Mouse (Mus musculus): ENCODE measurements around the gene Tex37.

Tex37 gene

GRCm38 (mm10) chr6:70918827-70919226, at the start of gene Tex37:
Tex37 (minus strand) TSS chr6:70918927.
- no peak for DNase-seq (ENCODE audit: extremely low read depth, low read depth)

GRCm38 (mm10) chr6:70968291-70968690, 49.6 kb upstream of the Tex37 start:
- no peak for DNase-seq (ENCODE audit: extremely low read depth, low read depth)

- no peak for DNase-seq (ENCODE audit: extremely low read depth, low read depth)
Measured at GRCm38 (mm10) chr6:70967422-70967821, 48.7 kb upstream of the Tex37 start.

- DNase-seq (ENCODE audit: extremely low read depth, low read depth), result no peak
Measured at GRCm38 (mm10) chr6:70965694-70966093, 47.0 kb upstream of the Tex37 start.

- DNase-seq (ENCODE audit: extremely low read depth, low read depth), result no peak
Measured at GRCm38 (mm10) chr6:70964116-70964830, 45.5 kb upstream of the Tex37 start.

- DNase-seq (ENCODE audit: extremely low read depth, low read depth), result no peak
Measured at GRCm38 (mm10) chr6:70957341-70957940, 38.7 kb upstream of the Tex37 start.

GRCm38 (mm10) chr6:70956936-70957335, 38.2 kb upstream of the Tex37 start:
- DNase-seq (ENCODE audit: extremely low read depth, low read depth), result no peak

GRCm38 (mm10) chr6:70956285-70956912, 37.7 kb upstream of the Tex37 start, which contains the start of gene Foxi3:
Foxi3 (plus strand) TSS chr6:70956531.
- DNase-seq (ENCODE audit: extremely low read depth, low read depth), result no peak

- DNase-seq (ENCODE audit: extremely low read depth, low read depth), result no peak
Measured at GRCm38 (mm10) chr6:70955841-70956240, 37.1 kb upstream of the Tex37 start.

- no peak for DNase-seq (ENCODE audit: extremely low read depth, low read depth)
Measured at GRCm38 (mm10) chr6:70955291-70955800, 36.6 kb upstream of the Tex37 start.

GRCm38 (mm10) chr6:70954040-70954439, 35.3 kb upstream of the Tex37 start:
- DNase-seq (ENCODE audit: extremely low read depth, low read depth), result no peak

- no peak for DNase-seq (ENCODE audit: extremely low read depth, low read depth)
Measured at GRCm38 (mm10) chr6:70953274-70953673, 34.5 kb upstream of the Tex37 start.

GRCm38 (mm10) chr6:70931801-70932200, 13.1 kb upstream of the Tex37 start:
- no peak for DNase-seq (ENCODE audit: extremely low read depth, low read depth)

GRCm38 (mm10) chr6:70921274-70922074, 2.7 kb upstream of the Tex37 start:
- peak; percentile 17 for DNase-seq (ENCODE audit: extremely low read depth, low read depth)

GRCm38 (mm10) chr6:70912396-70912765, 6.3 kb downstream of the Tex37 start:
- no peak for DNase-seq (ENCODE audit: extremely low read depth, low read depth)

GRCm38 (mm10) chr6:70911668-70912395, 6.9 kb downstream of the Tex37 start:
- no peak for DNase-seq (ENCODE audit: extremely low read depth, low read depth)

- no peak for DNase-seq (ENCODE audit: extremely low read depth, low read depth)
Measured at GRCm38 (mm10) chr6:70910285-70910684, 8.4 kb downstream of the Tex37 start.

GRCm38 (mm10) chr6:70909572-70909971, 9.2 kb downstream of the Tex37 start:
- DNase-seq (ENCODE audit: extremely low read depth, low read depth), result no peak

- no peak for DNase-seq (ENCODE audit: extremely low read depth, low read depth)
Measured at GRCm38 (mm10) chr6:70903689-70904088, 15.0 kb downstream of the Tex37 start.

- no peak for DNase-seq (ENCODE audit: extremely low read depth, low read depth)
Measured at GRCm38 (mm10) chr6:70899594-70900003, 19.1 kb downstream of the Tex37 start.

- DNase-seq (ENCODE audit: extremely low read depth, low read depth), result no peak
Measured at GRCm38 (mm10) chr6:70898166-70898565, 20.6 kb downstream of the Tex37 start.
